Mouse (Mus musculus) layer of hippocampus, postnatal 14 days (tissue): ENCODE data around the gene Olfr108. TPM values are rescaled to one million over a fixed set of nuclear protein-coding genes. Genes with fewer than 3 reads are reported as not detected.
A peak's percentile ranks its signal among the peaks of the same experiment; 100 is the strongest.

Experiments used
- DNase-seq, 2 experiments: peaks; one replicate each; pipeline ENCODE4 v3.0.0; 2021 to 2022; ENCODE audit warnings: low spot score in 2 of 2, mixed read lengths in 1 of 2
- long read RNA-seq, 2 experiments: library from polyadenylated mRNA; stranded (forward); transcript quantifications; one replicate each; pipeline ENCODE4 v2.0.0; 2021
- total RNA-seq, 2 experiments: library from RNA; stranded (reverse); gene quantifications; 2 replicates each; pipeline ENCODE4 v1.2.3; 2021

Gene Olfr108
- total RNA-seq: not detected
- long read RNA-seq, experiment 1: 0 reads
- long read RNA-seq, experiment 2: 0 reads

DNA sequence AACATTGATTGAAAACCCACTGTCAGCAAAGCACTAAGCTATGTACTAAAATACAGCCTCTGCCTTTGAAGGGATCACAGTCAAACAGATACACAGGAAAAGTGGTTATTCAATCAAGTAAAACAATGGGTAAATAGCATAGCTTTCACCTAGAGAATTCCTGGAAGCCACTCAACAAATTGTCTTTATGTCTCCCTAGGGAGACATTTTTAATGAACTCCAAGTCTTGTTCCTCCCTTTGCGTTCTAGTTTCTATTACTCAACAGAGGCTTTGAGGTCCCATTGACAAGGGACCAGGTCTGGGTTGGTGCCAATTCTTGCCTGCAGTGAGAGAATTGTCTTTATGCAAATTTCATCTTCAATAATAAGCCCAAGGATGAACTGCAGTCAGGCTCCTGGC lies at the start of gene Olfr108:
TSS of gene Olfr108 (plus strand) at position 301 of the 400 bp plus-strand sequence.
- no peak for DNase-seq

GRCm38 (mm10) chr17:37398926-37399325 lies 46.4 kb upstream of the Olfr108 start, which contains the start of gene Olfr107:
Gene Olfr107, plus strand, starts transcription at chr17:37399226.
- DNase-seq: no peak

GRCm38 (mm10) chr17:37413380-37413779 lies 31.9 kb upstream of the Olfr108 start:
- no peak for DNase-seq

DNA sequence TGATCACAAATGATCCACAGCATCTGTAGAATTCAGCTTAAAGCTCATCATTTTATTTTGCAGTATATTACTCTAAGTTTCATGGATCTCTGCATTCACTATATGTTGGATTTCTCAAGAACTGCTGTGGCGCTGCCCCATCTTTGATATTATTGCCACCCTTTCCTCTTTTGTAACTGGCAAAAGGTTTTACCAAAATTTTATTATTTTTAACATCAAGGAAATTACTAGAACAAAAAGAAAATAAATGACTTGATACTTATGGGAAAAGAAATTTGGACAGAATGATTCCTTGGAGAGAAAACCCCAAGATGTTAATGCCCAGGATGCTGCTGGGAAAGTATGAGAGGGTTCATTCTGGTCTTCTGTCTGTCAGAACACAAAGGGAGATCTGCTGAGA lies 13.3 kb downstream of the Olfr108 start, which contains the start of gene Olfr109:
TSS of gene Olfr109 (plus strand) at position 301 of the 400 bp plus-strand sequence.
- no peak for DNase-seq

DNA sequence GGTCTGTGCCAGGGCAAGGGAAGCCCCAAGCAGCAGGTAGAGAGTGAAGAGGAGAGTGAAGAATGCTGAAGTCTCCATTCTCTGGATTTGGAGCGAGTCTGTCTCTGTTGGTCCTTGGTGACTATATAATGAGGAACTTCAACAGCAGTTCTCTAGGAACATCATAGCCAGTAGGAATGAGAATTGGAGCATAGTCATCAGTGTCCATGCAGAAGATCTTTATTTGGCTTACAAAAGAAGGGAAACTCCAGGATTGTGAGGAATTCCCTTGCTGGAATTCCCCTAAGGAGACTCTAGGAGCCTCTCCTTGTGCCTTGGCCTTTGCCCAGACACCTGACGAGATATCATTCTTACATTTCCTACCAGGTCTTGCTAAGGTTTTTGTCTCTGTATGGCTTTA lies 38.2 kb downstream of the Olfr108 start, which contains the start of gene H2-M2:
TSS of gene H2-M2 (minus strand) at position 101 of the 400 bp plus-strand sequence.
- no peak for DNase-seq

DNA sequence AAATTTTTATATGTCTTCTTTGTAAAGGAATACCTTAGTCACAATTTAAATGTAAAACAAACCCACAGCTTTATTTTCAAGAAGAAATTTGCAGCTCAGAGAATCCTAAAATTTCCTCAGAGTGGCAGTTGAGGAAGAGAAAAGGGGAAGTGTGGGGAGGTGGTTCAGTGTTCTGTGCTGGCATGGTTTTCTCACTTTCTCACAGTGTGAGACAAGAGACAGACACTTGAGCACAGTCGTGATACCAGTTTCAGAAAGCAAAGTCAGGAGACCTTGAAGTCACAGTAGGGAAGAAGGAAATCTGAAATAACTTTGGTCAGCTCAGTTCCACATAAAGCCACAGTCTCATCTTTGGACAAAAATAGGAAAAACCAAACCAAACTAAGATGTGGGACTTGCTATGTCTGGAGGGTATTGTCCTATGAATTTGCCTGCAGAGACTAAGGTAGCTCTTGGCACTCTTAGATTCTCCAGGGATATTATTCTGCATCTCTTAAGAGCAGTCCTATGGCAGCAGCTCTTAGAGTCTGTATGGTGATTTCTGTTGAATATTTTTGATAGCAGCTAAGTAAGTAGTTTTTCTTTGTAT lies 46.7 kb downstream of the Olfr108 start, which contains the start of gene Olfr110:
TSS of gene Olfr110 (plus strand) at position 539 of the 589 bp plus-strand sequence.
- DNase-seq: peak in 1 of 2 experiments; percentile 10

Other genes starting within 250 kb of the Olfr108 start
- not detected for gene Olfr94, start 244.5 kb upstream of the Olfr108 start, total RNA-seq
- gene Olfr95, start 232.4 kb upstream of the Olfr108 start, total RNA-seq: not detected
- not detected for gene Olfr96, start 225.3 kb upstream of the Olfr108 start, total RNA-seq
- not detected for gene Olfr97, start 208.2 kb upstream of the Olfr108 start, total RNA-seq
- not detected for gene Olfr98, start 181.7 kb upstream of the Olfr108 start, total RNA-seq
- gene H2-M3, start 175.3 kb upstream of the Olfr108 start, total RNA-seq: 1 to 10 TPM; 2.2 to 2.5 TPM
- gene Olfr99, start 162.0 kb upstream of the Olfr108 start, total RNA-seq: not detected
- not detected for gene Olfr101, start 141.2 kb upstream of the Olfr108 start, total RNA-seq
- gene Olfr102, start 128.4 kb upstream of the Olfr108 start, total RNA-seq: not detected
- not detected for gene Olfr103, start 105.8 kb upstream of the Olfr108 start, total RNA-seq
- not detected for gene Olfr104-ps, start 85.9 kb upstream of the Olfr108 start, total RNA-seq
- gene Olfr105-ps, start 66.4 kb upstream of the Olfr108 start, total RNA-seq: not detected
- gene Olfr106-ps, start 55.1 kb upstream of the Olfr108 start, total RNA-seq: not detected
- under 1 TPM in 1 of 2 experiments, not detected in 1; 0.10 TPM for gene Olfr107, start 46.3 kb upstream of the Olfr108 start, total RNA-seq
- not detected for gene Olfr109, start 13.4 kb downstream of the Olfr108 start, total RNA-seq
- gene H2-M2, start 38.1 kb downstream of the Olfr108 start, total RNA-seq: not detected
- gene Olfr110, start 47.0 kb downstream of the Olfr108 start, total RNA-seq: not detected
- gene Olfr111, start 62.5 kb downstream of the Olfr108 start, total RNA-seq: not detected
- not detected for gene Olfr112, start 124.0 kb downstream of the Olfr108 start, total RNA-seq
- gene Olfr113, start 132.2 kb downstream of the Olfr108 start, total RNA-seq: not detected
- gene Olfr114, start 147.3 kb downstream of the Olfr108 start, total RNA-seq: not detected
- gene Olfr115, start 181.6 kb downstream of the Olfr108 start, total RNA-seq: not detected
- not detected for gene Olfr116, start 181.7 kb downstream of the Olfr108 start, total RNA-seq
- not detected for gene Olfr117, start 218.3 kb downstream of the Olfr108 start, total RNA-seq
- not detected for gene Olfr118, start 221.5 kb downstream of the Olfr108 start, total RNA-seq